Mouse (Mus musculus): ENCODE measurements around the gene Pigo. TPM values are rescaled to one million over a fixed set of nuclear protein-coding genes. Genes with fewer than 3 reads are reported as not detected.

The Pigo gene
- polyA plus RNA-seq, 1 experiment from 2014 or later: 9.5 TPM

DNA sequence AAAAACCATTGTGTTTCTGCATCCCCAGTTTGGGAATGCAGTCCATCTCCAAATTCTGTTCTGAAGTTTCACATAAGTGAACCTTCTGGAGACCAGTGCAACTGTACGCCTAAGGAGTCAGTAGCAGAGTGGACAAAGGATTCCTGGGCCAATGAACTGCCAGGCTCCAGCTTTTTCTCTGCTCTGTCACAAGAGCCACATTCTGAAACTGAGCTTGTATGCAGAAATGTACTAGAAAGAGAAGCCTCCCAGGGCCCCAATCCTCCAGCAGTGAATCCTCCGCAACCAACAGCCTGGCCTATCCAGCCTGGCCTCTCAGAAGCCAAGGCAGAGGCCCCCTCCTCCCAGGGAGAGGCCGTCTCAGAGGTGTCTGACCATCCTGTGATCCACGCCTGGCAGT, 52.7 kb downstream of the Pigo start:
- DNase-seq (ENCODE audit: low spot score) (peak; percentile 51), ATAC-seq (peak; percentile 60)
- TF ChIP-seq EP300 (IDR thresholded peaks at IDR 0.05) (no peak), CTCF (IDR thresholded peaks at IDR 0.05) (no peak)
- H3K27me3 ChIP-seq (replicated peaks; ENCODE audit: insufficient read depth, low read length): no peaks in the 10 kb centered on the region
- no peaks in the 10 kb centered on the region for H3K9me3 ChIP-seq (ENCODE audit: low read length)
- H3K4me1 ChIP-seq (ENCODE audit: insufficient read depth, low read depth, low read length): no peaks in the 10 kb centered on the region
- no peak overlapping the region for H3K4me3 ChIP-seq (ENCODE audit: low read depth, low read length)
- H3K4me2 ChIP-seq (replicated peaks; ENCODE audit: low read depth, low read length): no peak overlapping the region
- peak overlapping the region; percentile 43 for H3K27ac ChIP-seq (ENCODE audit: low read length)
- no peak overlapping the region for H3K9ac ChIP-seq (replicated peaks; ENCODE audit: low read depth)
- no peaks in the 10 kb centered on the region for H3K36me3 ChIP-seq (ENCODE audit: insufficient read depth, low read length)
- WGBS: 69% methylated on average over 4 of the region's 4 CpGs

- Histone ChIP-seq H3K4me3 (ENCODE audit: low read depth, low read length) (no peak within 1 kb of the TSS), H3K27me3 (replicated peaks; ENCODE audit: insufficient read depth, low read length) (no peaks in the 10 kb centered on the region), H3K9me3 (ENCODE audit: low read length) (no peaks in the 10 kb centered on the region), H3K36me3 (ENCODE audit: insufficient read depth, low read length) (no peaks in the 10 kb centered on the region), H3K4me1 (ENCODE audit: insufficient read depth, low read depth, low read length) (no peaks in the 10 kb centered on the region; the same call in 1 of the 2 replicates), H3K9ac (replicated peaks; ENCODE audit: low read depth) (no peak within 1 kb of the TSS), H3K4me2 (replicated peaks; ENCODE audit: low read depth, low read length) (no peak within 1 kb of the TSS), H3K27ac (ENCODE audit: low read length) (no peak within 1 kb of the TSS)
- 83% methylated on average over 4 of the region's 4 CpGs for WGBS
- TF ChIP-seq CTCF (IDR thresholded peaks at IDR 0.05) (no peak), EP300 (IDR thresholded peaks at IDR 0.05) (no peak)
- ATAC-seq (no peak), DNase-seq (ENCODE audit: low spot score) (no peak)
Observed at GRCm38 (mm10) chr4:42969304-42969703, 56.3 kb downstream of the Pigo start, which contains the start of gene 1700022I11Rik. TSS of gene 1700022I11Rik (plus strand) at chr4:42969604.

Other genes with a start within 250 kb of the Pigo start
- gene Fam205a1, start 171.9 kb downstream of the Pigo start, polyA plus RNA-seq (2015; fragmentation: Nextera tagmentation; extraction: Ambion mirVana): not detected in 2 replicates
- gene Gm12394, start 169.0 kb downstream of the Pigo start, polyA plus RNA-seq (2015; fragmentation: Nextera tagmentation; extraction: Ambion mirVana): 0.08 TPM in 1 of 2 replicates, not detected in the other
- not detected in 2 replicates for gene Fam205c, start 151.6 kb downstream of the Pigo start, polyA plus RNA-seq (2015; fragmentation: Nextera tagmentation; extraction: Ambion mirVana)
- 0.29 and 0.31 TPM in 2 replicates for gene Phf24, start 109.2 kb downstream of the Pigo start, polyA plus RNA-seq (2015; fragmentation: Nextera tagmentation; extraction: Ambion mirVana)
- gene Dnajb5, start 76.0 kb downstream of the Pigo start, polyA plus RNA-seq (2015; fragmentation: Nextera tagmentation; extraction: Ambion mirVana): 5.7 and 6.2 TPM in 2 replicates
- gene 1700022I11Rik, start 56.2 kb downstream of the Pigo start, polyA plus RNA-seq (2015; fragmentation: Nextera tagmentation; extraction: Ambion mirVana): 0.30 TPM in 1 of 2 replicates, not detected in the other
- 242 and 262 TPM in 2 replicates for gene Vcp, start 25.3 kb downstream of the Pigo start, polyA plus RNA-seq (2015; fragmentation: Nextera tagmentation; extraction: Ambion mirVana)
- 6.4 and 7.9 TPM in 2 replicates for gene Fancg, start 15.3 kb downstream of the Pigo start, polyA plus RNA-seq (2015; fragmentation: Nextera tagmentation; extraction: Ambion mirVana)
- 123 and 140 TPM in 2 replicates for gene Stoml2, start 5.9 kb upstream of the Pigo start, polyA plus RNA-seq (2015; fragmentation: Nextera tagmentation; extraction: Ambion mirVana)
- gene Fam214b, start 20.4 kb upstream of the Pigo start, polyA plus RNA-seq (2015; fragmentation: Nextera tagmentation; extraction: Ambion mirVana): 10.7 and 10.9 TPM in 2 replicates
- 3.0 and 4.9 TPM in 2 replicates for gene Unc13b, start 33.1 kb upstream of the Pigo start, polyA plus RNA-seq (2015; fragmentation: Nextera tagmentation; extraction: Ambion mirVana)
- gene Atp8b5, start 241.3 kb upstream of the Pigo start, polyA plus RNA-seq (2015; fragmentation: Nextera tagmentation; extraction: Ambion mirVana): 0.14 and 0.21 TPM in 2 replicates

Measured in lung, postnatal 0 days (tissue).